Mouse (Mus musculus): ENCODE results near the gene Rasa4. TPM values are rescaled to one million over a fixed set of nuclear protein-coding genes. Genes with fewer than 3 reads are reported as not detected.
A peak's percentile ranks its signal among the peaks of the same experiment; 100 is the strongest.

Rasa4 gene
- polyA plus RNA-seq, 1 experiment = 43.0 TPM

DNA sequence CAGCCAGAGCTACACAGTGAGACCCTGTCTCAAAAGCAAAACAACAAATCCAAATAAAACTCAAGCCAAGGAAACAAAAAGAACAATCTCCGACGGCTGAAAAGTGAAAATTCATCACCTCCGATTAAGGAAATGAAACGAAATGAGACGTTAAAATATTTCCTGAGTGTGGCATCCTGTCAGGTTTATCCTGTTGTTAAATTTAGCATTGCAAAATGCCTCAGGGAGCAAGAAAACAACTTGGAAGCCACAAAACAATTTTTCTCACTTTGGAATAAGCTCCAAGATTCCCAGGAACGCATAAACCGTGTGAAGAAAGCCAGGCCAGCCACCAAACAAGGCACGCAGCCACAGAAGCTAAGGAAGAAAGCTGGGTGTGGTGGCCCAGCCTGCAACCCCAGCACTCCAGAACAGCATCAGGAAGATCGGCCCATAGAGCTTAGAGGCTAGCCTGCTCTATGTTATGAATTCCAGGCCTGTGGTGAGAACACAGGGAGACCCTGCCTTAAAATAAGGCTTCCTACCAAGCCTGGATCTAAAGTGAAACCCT, 6.6 kb upstream of the Rasa4 start:
- TF ChIP-seq POLR2A (IDR thresholded peaks at IDR 0.05; ENCODE audit: low read depth, low read length) (no peak), CTCF (IDR thresholded peaks at IDR 0.05; ENCODE audit: extremely low read depth, insufficient read depth, insufficient read length, insufficient replicate concordance) (no peak)
- WGBS = 12% methylated on average over 9 of the region's 9 CpGs
- Histone ChIP-seq H3K36me3 (ENCODE audit: control insufficient read depth, insufficient read depth, low read length) (no peaks in the 10 kb centered on the region), H3K27me3 (ENCODE audit: control insufficient read depth, insufficient read depth, low read length) (no peaks in the 10 kb centered on the region), H3K27ac (ENCODE audit: insufficient read depth, low read length) (peak overlapping the region; percentile 17), H3K4me3 (ENCODE audit: extremely low read depth, insufficient read depth, insufficient read length) (no peak overlapping the region), H3K4me1 (ENCODE audit: control insufficient read depth, insufficient read depth, insufficient read length) (peaks cover 12% of the 10 kb centered on the region; the same call in 1 of the 2 replicates)
- DNase-seq (ENCODE audit: low read depth in 1 of 2, low spot score in 2 of 2) = no peak

DNA sequence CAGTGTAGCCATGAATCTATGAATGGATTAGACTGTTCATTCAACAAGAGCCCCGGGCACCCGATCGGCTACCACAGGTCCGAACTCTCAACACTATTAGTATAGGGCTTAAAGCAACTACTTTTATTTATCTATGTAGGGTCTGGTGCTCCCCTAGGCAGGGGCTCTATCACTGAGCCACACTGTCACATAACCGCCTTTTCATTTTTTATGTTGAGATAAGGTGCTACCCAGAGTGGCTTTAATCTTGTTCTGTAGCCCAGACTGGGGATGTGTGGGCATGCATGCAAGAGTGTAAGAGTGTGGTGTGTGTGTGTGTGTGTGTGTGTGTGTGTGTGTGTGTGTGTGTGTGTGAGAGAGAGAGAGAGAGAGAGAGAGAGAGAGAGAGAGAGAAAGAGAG, 5.6 kb upstream of the Rasa4 start:
- Histone ChIP-seq H3K4me3 (ENCODE audit: extremely low read depth, insufficient read depth, insufficient read length) (no peak overlapping the region), H3K4me1 (ENCODE audit: control insufficient read depth, insufficient read depth, insufficient read length) (peaks cover 12% of the 10 kb centered on the region; the same call in 1 of the 2 replicates), H3K27ac (ENCODE audit: insufficient read depth, low read length) (no peak overlapping the region), H3K27me3 (ENCODE audit: control insufficient read depth, insufficient read depth, low read length) (no peaks in the 10 kb centered on the region), H3K36me3 (ENCODE audit: control insufficient read depth, insufficient read depth, low read length) (no peaks in the 10 kb centered on the region)
- no peak for DNase-seq (ENCODE audit: low read depth in 1 of 2, low spot score in 2 of 2)
- no peak for TF ChIP-seq CTCF (IDR thresholded peaks at IDR 0.05; ENCODE audit: extremely low read depth, insufficient read depth, insufficient read length, insufficient replicate concordance)
- no peak for TF ChIP-seq POLR2A (IDR thresholded peaks at IDR 0.05; ENCODE audit: low read depth, low read length)
- 88% methylated on average over 5 of the region's 5 CpGs for WGBS

DNA sequence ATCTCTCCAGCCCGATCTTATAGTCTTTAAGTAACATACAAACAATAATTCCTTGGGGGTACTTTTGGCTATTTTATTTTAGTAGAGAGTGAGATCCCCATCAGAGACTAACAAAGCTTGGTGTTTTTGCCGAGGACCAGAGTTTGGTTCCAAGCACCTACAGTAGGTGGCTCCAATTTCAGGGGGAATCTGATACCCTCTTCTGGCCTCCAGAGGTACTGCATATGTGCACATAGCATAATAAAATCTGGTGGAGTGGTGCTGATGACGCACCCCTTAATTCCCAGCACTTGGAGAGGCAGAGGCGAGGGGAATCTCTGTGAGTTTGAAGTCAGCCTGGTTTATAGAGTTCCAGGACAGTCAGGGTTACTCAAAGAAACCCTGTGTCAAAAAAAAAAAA, 1.4 kb upstream of the Rasa4 start:
- H3K4me3 ChIP-seq (ENCODE audit: extremely low read depth, insufficient read depth, insufficient read length) = no peak overlapping the region
- no peaks in the 10 kb centered on the region for H3K27me3 ChIP-seq (ENCODE audit: control insufficient read depth, insufficient read depth, low read length)
- TF ChIP-seq POLR2A (IDR thresholded peaks at IDR 0.05; ENCODE audit: low read depth, low read length) (no peak), CTCF (IDR thresholded peaks at IDR 0.05; ENCODE audit: extremely low read depth, insufficient read depth, insufficient read length, insufficient replicate concordance) (no peak)
- DNase-seq (ENCODE audit: low read depth in 1 of 2, low spot score in 2 of 2) = no peak
- H3K27ac ChIP-seq (ENCODE audit: insufficient read depth, low read length) = no peak overlapping the region
- WGBS = 92% methylated on average over 4 of the region's 4 CpGs
- H3K4me1 ChIP-seq (ENCODE audit: control insufficient read depth, insufficient read depth, insufficient read length) = peaks cover 14% of the 10 kb centered on the region; the same call in 1 of the 2 replicates
- H3K36me3 ChIP-seq (ENCODE audit: control insufficient read depth, insufficient read depth, low read length) = no peaks in the 10 kb centered on the region

DNA sequence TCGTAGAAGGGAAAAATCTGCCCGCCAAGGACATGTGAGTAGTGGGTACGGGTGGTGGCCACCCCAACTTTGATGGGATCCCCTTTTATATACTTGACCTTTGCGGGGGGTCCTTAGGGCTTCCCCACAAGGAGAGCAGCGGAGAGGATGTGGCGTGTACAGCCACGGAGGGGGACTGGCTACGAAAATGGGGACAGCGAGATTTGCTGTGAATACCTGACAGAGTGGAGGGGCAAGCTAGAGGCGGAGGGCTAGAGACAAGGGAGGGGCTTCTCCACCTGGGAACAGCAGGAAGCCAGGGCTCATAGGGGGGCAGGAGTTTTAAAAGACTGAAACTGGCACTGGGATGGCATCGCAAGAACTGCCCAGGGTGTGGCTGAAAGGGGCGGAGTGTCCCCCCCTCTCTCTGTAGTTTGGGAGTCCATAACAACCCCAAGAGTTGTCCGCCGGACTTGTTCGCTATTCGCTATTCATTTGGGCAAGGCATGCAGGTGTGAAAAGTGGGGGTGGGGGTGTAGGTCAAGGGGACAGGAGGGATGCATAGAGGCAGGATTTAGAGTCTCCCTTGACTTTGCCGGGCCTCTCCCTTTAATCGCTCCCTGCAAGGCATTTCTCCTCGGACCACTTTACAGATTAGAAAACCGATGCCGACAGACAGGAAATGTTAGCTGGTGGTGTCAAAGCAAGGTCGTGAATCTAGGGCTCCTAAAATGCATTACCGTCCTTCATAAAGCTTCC, 597 bp downstream of the Rasa4 start:
- H3K36me3 ChIP-seq (ENCODE audit: control insufficient read depth, insufficient read depth, low read length) = no peaks in the 10 kb centered on the region
- peak overlapping the region; percentile 82 for H3K4me3 ChIP-seq (ENCODE audit: extremely low read depth, insufficient read depth, insufficient read length)
- H3K4me1 ChIP-seq (ENCODE audit: control insufficient read depth, insufficient read depth, insufficient read length) = peaks cover 11% of the 10 kb centered on the region; the same call in 1 of the 2 replicates
- no peak for DNase-seq (ENCODE audit: low read depth in 1 of 2, low spot score in 2 of 2)
- TF ChIP-seq CTCF (IDR thresholded peaks at IDR 0.05; ENCODE audit: extremely low read depth, insufficient read depth, insufficient read length, insufficient replicate concordance) (no peak), POLR2A (IDR thresholded peaks at IDR 0.05; ENCODE audit: low read depth, low read length) (no peak)
- no peaks in the 10 kb centered on the region for H3K27me3 ChIP-seq (ENCODE audit: control insufficient read depth, insufficient read depth, low read length)
- WGBS = 1% methylated on average over 23 of the region's 23 CpGs
- peak overlapping the region; percentile 61 for H3K27ac ChIP-seq (ENCODE audit: insufficient read depth, low read length)

DNA sequence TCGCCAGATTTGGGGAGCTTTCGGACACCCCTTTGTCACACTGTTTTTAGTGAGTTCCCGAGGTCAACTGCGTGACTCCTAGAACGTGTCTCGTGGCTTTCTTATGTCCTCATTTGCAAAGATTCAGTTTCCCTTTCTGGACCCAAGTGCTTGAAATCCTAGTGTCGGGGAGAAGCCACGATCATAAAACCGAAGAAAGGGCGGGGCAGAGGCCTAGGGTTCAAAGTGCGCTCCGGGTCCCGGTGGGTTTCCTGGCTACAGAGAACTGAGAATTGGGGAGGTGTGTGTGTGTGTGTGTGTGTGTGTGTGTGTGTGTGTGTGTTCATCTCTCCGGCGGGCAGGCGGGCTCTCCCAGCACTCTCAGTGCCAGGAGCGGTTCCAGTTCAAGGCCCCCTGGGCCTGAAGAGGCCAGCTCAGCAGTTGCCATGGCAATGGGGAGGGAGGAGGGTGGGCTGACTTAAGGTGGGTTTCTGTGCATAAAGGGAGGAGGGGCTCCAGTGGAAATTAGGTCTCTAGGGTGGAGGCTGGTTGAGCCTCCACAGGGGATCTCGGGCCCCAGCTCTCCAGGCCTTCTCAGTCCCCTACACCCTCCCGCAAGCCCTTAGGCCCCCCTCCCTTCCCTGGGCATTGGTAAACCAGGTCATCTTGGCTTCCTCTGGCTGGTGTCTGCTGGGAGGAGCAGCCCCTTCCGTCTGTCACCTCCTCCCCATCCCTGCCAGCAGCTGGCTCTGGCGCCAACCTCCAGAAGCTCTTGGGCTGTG, 1.4 kb downstream of the Rasa4 start:
- peak overlapping the region; percentile 61 for H3K27ac ChIP-seq (ENCODE audit: insufficient read depth, low read length)
- no peaks in the 10 kb centered on the region for H3K27me3 ChIP-seq (ENCODE audit: control insufficient read depth, insufficient read depth, low read length)
- H3K36me3 ChIP-seq (ENCODE audit: control insufficient read depth, insufficient read depth, low read length) = no peaks in the 10 kb centered on the region
- no peak for TF ChIP-seq POLR2A (IDR thresholded peaks at IDR 0.05; ENCODE audit: low read depth, low read length)
- no peak for TF ChIP-seq CTCF (IDR thresholded peaks at IDR 0.05; ENCODE audit: extremely low read depth, insufficient read depth, insufficient read length, insufficient replicate concordance)
- 12% methylated on average over 18 of the region's 21 CpGs for WGBS
- H3K4me3 ChIP-seq (ENCODE audit: extremely low read depth, insufficient read depth, insufficient read length) = peak overlapping the region; percentile 82
- H3K4me1 ChIP-seq (ENCODE audit: control insufficient read depth, insufficient read depth, insufficient read length) = peaks cover 14% of the 10 kb centered on the region; the same call in 1 of the 2 replicates
- DNase-seq (ENCODE audit: low read depth in 1 of 2, low spot score in 2 of 2) = peak in 1 of 2 experiments; percentile 15

DNA sequence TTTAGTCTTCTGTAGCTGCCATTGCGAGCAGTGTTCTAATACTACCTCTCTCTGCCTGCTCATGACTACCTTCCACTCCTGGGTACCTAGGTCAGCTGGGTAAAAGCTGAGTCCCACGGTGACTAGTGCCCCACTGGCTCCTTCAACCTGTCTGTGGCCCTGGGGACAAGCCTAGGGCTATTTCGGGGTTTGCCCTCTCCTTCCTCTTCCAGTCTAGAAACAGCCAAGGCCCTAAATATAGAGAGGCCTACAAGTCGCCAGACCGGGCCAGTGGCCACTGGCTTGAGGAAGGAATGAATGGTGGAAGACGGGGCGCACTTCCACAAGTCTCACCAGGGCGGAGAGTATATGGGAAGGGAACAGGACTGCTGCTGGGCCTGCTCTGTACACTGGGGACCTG, 2.6 kb downstream of the Rasa4 start:
- Histone ChIP-seq H3K27ac (ENCODE audit: insufficient read depth, low read length) (no peak overlapping the region), H3K4me1 (ENCODE audit: control insufficient read depth, insufficient read depth, insufficient read length) (peaks cover 14% of the 10 kb centered on the region; the same call in 1 of the 2 replicates), H3K27me3 (ENCODE audit: control insufficient read depth, insufficient read depth, low read length) (no peaks in the 10 kb centered on the region), H3K36me3 (ENCODE audit: control insufficient read depth, insufficient read depth, low read length) (no peaks in the 10 kb centered on the region), H3K4me3 (ENCODE audit: extremely low read depth, insufficient read depth, insufficient read length) (peak overlapping the region; percentile 0; the same call in 1 of the 2 replicates)
- no peak for DNase-seq (ENCODE audit: low read depth in 1 of 2, low spot score in 2 of 2)
- WGBS = 59% methylated on average over 8 of the region's 8 CpGs
- TF ChIP-seq CTCF (IDR thresholded peaks at IDR 0.05; ENCODE audit: extremely low read depth, insufficient read depth, insufficient read length, insufficient replicate concordance) (no peak), POLR2A (IDR thresholded peaks at IDR 0.05; ENCODE audit: low read depth, low read length) (no peak)
